Mouse (Mus musculus) gastrocnemius, adult 2 months (tissue): Measurements from ENCODE around the gene Gm20822. TPM values are rescaled to one million over a fixed set of nuclear protein-coding genes. Genes with fewer than 3 reads are reported as not detected.
"Not testable (repeated sequence)": the region's sequence is repeated elsewhere in the genome, so short reads cannot be mapped to it uniquely, and the experiment has no call there.

Source experiments
- DNase-seq: peaks from one replicate; pipeline ENCODE4 v3.0.0; 2022
- H3K27ac ChIP-seq: fragments of 200-600 bp; 2 replicates; pipeline ENCODE4 v1.8.1; 2022; ENCODE audit warnings: mild to moderate bottlenecking
- H3K4me3 ChIP-seq: fragments of 200-600 bp; 2 replicates; pipeline ENCODE4 v1.8.1; 2022; ENCODE audit warnings: mild to moderate bottlenecking, moderate library complexity
- intact Hi-C: fragments of 180-260 bp; cut with DNase I; formaldehyde crosslinking; loops from one replicate; pipeline ENCODE4 v1.15.1; 2025
- long read RNA-seq, 2 experiments: library from polyadenylated mRNA; stranded (forward); transcript quantifications; one replicate each; pipeline ENCODE4 v2.0.0; 2021
- total RNA-seq, 2 experiments: library from RNA; stranded (reverse); gene quantifications; 2 replicates each; pipeline ENCODE4 v1.2.3; 2021

Gene Gm20822
- not detected for total RNA-seq
- long read RNA-seq, experiment 1, result 0 reads
- long read RNA-seq, experiment 2, result 0 reads

DNA sequence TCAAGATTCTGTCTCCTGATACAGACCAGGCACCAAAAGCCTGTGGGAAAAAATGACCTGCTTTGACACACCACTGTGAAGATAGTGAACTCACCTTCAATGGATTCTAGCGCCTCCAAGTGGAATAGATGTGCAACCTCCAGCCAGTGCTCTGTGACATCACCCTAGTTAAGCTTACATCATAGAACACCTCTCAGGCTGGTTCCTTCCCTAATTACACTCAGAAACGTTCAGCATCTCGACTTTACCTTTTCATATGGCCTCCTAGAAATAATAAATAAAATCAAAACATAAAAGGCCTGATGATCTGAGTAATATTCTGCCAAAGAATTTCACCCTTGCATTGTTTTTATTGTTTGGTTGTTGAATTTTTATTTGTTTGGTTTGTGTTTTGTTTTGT is at the start of gene Gm20822:
Gm20822 (minus strand) TSS at position 101 of the 400 bp plus-strand sequence.
- intact Hi-C loops, H3K4me3 ChIP-seq, DNase-seq, H3K27ac ChIP-seq: not testable (repeated sequence)
